Mouse (Mus musculus) heart, adult 2 months (tissue): ENCODE measurements around the gene Gm49320.

Experiments
- CTCF ChIP-seq: fragments of 200-600 bp; IDR thresholded peaks from 2 replicates; pipeline ENCODE4 v1.8.1; 2022; ENCODE audit warnings: antibody characterized with exemption, mild to moderate bottlenecking, moderate library complexity
- POLR2A ChIP-seq: fragments of 200-500 bp; IDR thresholded peaks from 2 replicates; pipeline ENCODE4 v1.6.1; 2011; ENCODE audit warnings: mild to moderate bottlenecking, low read depth, low read length, control low read depth; ENCODE audit not compliant: insufficient read depth

GRCm38 (mm10) chr8:4206182-4207015 lies 32.3 kb upstream of the Gm49320 start:
- TF ChIP-seq CTCF, result no peak
- no peak for TF ChIP-seq POLR2A
